Mouse (Mus musculus) forebrain, embryonic 11.5 days (tissue): ENCODE data around the gene Slc16a12. TPM values are rescaled to one million over a fixed set of nuclear protein-coding genes. Genes with fewer than 3 reads are reported as not detected.

Experiments
- ATAC-seq: fragments of 200-750 bp; cut with Nextera tagmentation; replicated peaks from 2 replicates; pipeline ENCODE4 v1.8.0; 2017; ENCODE audit warnings: moderate TSS enrichment; ENCODE audit not compliant: low FRiP score
- DNase-seq: peaks from one replicate; pipeline ENCODE4 v3.0.0-alpha.2; 2017; ENCODE audit warnings: low spot score
- H3K27ac ChIP-seq: fragments of 300-500 bp; sonication (generic); 2 replicates; pipeline ENCODE4 v1.5.1; 2014; ENCODE audit warnings: low read depth, low read length
- H3K27me3 ChIP-seq: fragments of 300-500 bp; sonication (generic); 2 replicates; pipeline ENCODE4 v1.6.1; 2014; ENCODE audit warnings: mild to moderate bottlenecking, low read length, mixed read lengths; ENCODE audit not compliant: control insufficient read depth, insufficient read depth
- H3K36me3 ChIP-seq: fragments of 300-500 bp; sonication (generic); 2 replicates; pipeline ENCODE4 v1.6.1; 2014; ENCODE audit warnings: mild to moderate bottlenecking, low read length, moderate library complexity, mixed read lengths; ENCODE audit not compliant: control insufficient read depth, insufficient read depth
- H3K4me1 ChIP-seq: fragments of 300-500 bp; sonication (generic); replicated peaks from 2 replicates; pipeline ENCODE4 v1.6.1; 2014; ENCODE audit warnings: low read length, mixed read lengths; ENCODE audit not compliant: control insufficient read depth, insufficient read depth
- H3K4me2 ChIP-seq: fragments of 300-500 bp; sonication (generic); 2 replicates; pipeline ENCODE4 v1.6.1; 2014; ENCODE audit warnings: low read depth, mild to moderate bottlenecking, low read length, moderate library complexity, mixed read lengths; ENCODE audit not compliant: severe bottlenecking
- H3K4me3 ChIP-seq: fragments of 300-500 bp; sonication (generic); 2 replicates; pipeline ENCODE4 v1.5.1; 2014; ENCODE audit warnings: low read depth, low read length
- H3K9ac ChIP-seq: fragments of 300-500 bp; sonication (generic); 2 replicates; pipeline ENCODE4 v1.6.1; 2014; ENCODE audit warnings: low read length
- H3K9me3 ChIP-seq: fragments of 300-500 bp; sonication (generic); 2 replicates; pipeline ENCODE4 v1.6.1; 2016; ENCODE audit warnings: low read length, mixed read lengths; ENCODE audit not compliant: control insufficient read depth
- WGBS: fragments of 180-500 bp; shearing (Covaris S2); extraction: QIAGEN DNeasy Blood & Tissue Kit; methylation state at CpG from one replicate; pipeline ENCODE4 v1.1.7; 2014; 5-methylcytosine and 5-hydroxymethylcytosine counted together
- polyA plus RNA-seq: library from polyadenylated mRNA; unstranded; fragments of >200 nt; fragmentation: Nextera tagmentation; extraction: Ambion mirVana; gene quantifications from 2 replicates; pipeline ENCODE4 v1.2.1, GENCODE M21; 2014

Slc16a12 gene
- polyA plus RNA-seq, 1 experiment from 2014 or later = 1.3 TPM

- no peak overlapping the region for H3K9ac ChIP-seq
- WGBS = 86% methylated on average over 2 of the region's 2 CpGs
Observed at GRCm38 (mm10) chr19:34707571-34707970, 39.5 kb downstream of the Slc16a12 start.

GRCm38 (mm10) chr19:34706261-34706660 is 40.8 kb downstream of the Slc16a12 start:
- no peaks in the 10 kb centered on the region for H3K4me1 ChIP-seq
- H3K27ac ChIP-seq = no peak overlapping the region
- no peak overlapping the region for H3K4me3 ChIP-seq
- H3K4me2 ChIP-seq = no peak overlapping the region
- DNase-seq (no peak), ATAC-seq (no peak)
- 70% methylated on average over 6 of the region's 6 CpGs for WGBS
- no peaks in the 10 kb centered on the region for H3K27me3 ChIP-seq
- H3K36me3 ChIP-seq = no peaks in the 10 kb centered on the region
- no peaks in the 10 kb centered on the region for H3K9me3 ChIP-seq
- no peak overlapping the region for H3K9ac ChIP-seq

More at GRCm38 (mm10) chr19:34707571-34707970, 39.5 kb downstream of the Slc16a12 start:
- Histone ChIP-seq H3K27ac (no peak overlapping the region), H3K4me2 (no peak overlapping the region), H3K9me3 (no peaks in the 10 kb centered on the region), H3K4me1 (no peaks in the 10 kb centered on the region), H3K4me3 (no peak overlapping the region), H3K27me3 (no peaks in the 10 kb centered on the region), H3K36me3 (no peaks in the 10 kb centered on the region)
- ATAC-seq (no peak), DNase-seq (no peak)

GRCm38 (mm10) chr19:34705141-34705540 is 41.9 kb downstream of the Slc16a12 start:
- no peak for ATAC-seq
- H3K4me1 ChIP-seq = no peaks in the 10 kb centered on the region
- WGBS = 90% methylated on average over 1 of the region's 1 CpGs

GRCm38 (mm10) chr19:34699300-34699699 is 47.8 kb downstream of the Slc16a12 start:
- WGBS = 68% methylated on average over 2 of the region's 2 CpGs
- ATAC-seq (no peak), DNase-seq (no peak)
- H3K9me3 ChIP-seq = no peaks in the 10 kb centered on the region
- H3K9ac ChIP-seq = no peak overlapping the region
- H3K27ac ChIP-seq = no peak overlapping the region
- H3K4me2 ChIP-seq = no peak overlapping the region
- no peaks in the 10 kb centered on the region for H3K36me3 ChIP-seq
- no peak overlapping the region for H3K4me3 ChIP-seq
- H3K27me3 ChIP-seq = no peaks in the 10 kb centered on the region
- no peaks in the 10 kb centered on the region for H3K4me1 ChIP-seq

More at GRCm38 (mm10) chr19:34705141-34705540, 41.9 kb downstream of the Slc16a12 start:
- no peaks in the 10 kb centered on the region for H3K27me3 ChIP-seq
- H3K36me3 ChIP-seq = no peaks in the 10 kb centered on the region
- no peak overlapping the region for H3K4me3 ChIP-seq
- H3K9me3 ChIP-seq = no peaks in the 10 kb centered on the region
- H3K4me2 ChIP-seq = no peak overlapping the region
- no peak for DNase-seq
- H3K9ac ChIP-seq = no peak overlapping the region
- no peak overlapping the region for H3K27ac ChIP-seq

GRCm38 (mm10) chr19:34698852-34699251 is 48.2 kb downstream of the Slc16a12 start:
- Histone ChIP-seq H3K27me3 (no peaks in the 10 kb centered on the region), H3K9ac (no peak overlapping the region), H3K27ac (no peak overlapping the region), H3K4me1 (no peaks in the 10 kb centered on the region), H3K4me3 (no peak overlapping the region), H3K36me3 (no peaks in the 10 kb centered on the region), H3K4me2 (no peak overlapping the region), H3K9me3 (no peaks in the 10 kb centered on the region)
- 65% methylated on average over 1 of the region's 1 CpGs for WGBS
- DNase-seq (no peak), ATAC-seq (no peak)

- no peak for ATAC-seq
- Histone ChIP-seq H3K4me3 (no peak overlapping the region), H3K4me2 (no peak overlapping the region), H3K27ac (no peak overlapping the region), H3K9ac (no peak overlapping the region), H3K9me3 (no peaks in the 10 kb centered on the region), H3K36me3 (no peaks in the 10 kb centered on the region), H3K27me3 (no peaks in the 10 kb centered on the region), H3K4me1 (no peaks in the 10 kb centered on the region)
- WGBS = 86% methylated on average over 3 of the region's 3 CpGs
- DNase-seq = no peak
Observed at GRCm38 (mm10) chr19:34698432-34698831, 48.7 kb downstream of the Slc16a12 start.

GRCm38 (mm10) chr19:34697461-34697860 is 49.6 kb downstream of the Slc16a12 start:
- H3K9ac ChIP-seq = no peak overlapping the region
- no peaks in the 10 kb centered on the region for H3K4me1 ChIP-seq
- 69% methylated on average over 2 of the region's 2 CpGs for WGBS
- H3K4me3 ChIP-seq = no peak overlapping the region
- H3K36me3 ChIP-seq = no peaks in the 10 kb centered on the region
- H3K27ac ChIP-seq = no peak overlapping the region
- H3K9me3 ChIP-seq = no peaks in the 10 kb centered on the region
- no peaks in the 10 kb centered on the region for H3K27me3 ChIP-seq
- no peak overlapping the region for H3K4me2 ChIP-seq
- DNase-seq = no peak
- no peak for ATAC-seq

- no peak for ATAC-seq
- Histone ChIP-seq H3K4me3 (no peak overlapping the region), H3K9ac (no peak overlapping the region), H3K4me1 (no peaks in the 10 kb centered on the region), H3K36me3 (no peaks in the 10 kb centered on the region), H3K9me3 (no peaks in the 10 kb centered on the region), H3K27ac (no peak overlapping the region), H3K27me3 (no peaks in the 10 kb centered on the region), H3K4me2 (no peak overlapping the region)
- no peak for DNase-seq
- WGBS = 91% methylated on average over 8 of the region's 8 CpGs
Observed at GRCm38 (mm10) chr19:34696352-34696986, 50.6 kb downstream of the Slc16a12 start.

- Histone ChIP-seq H3K27me3 (no peaks in the 10 kb centered on the region), H3K9me3 (no peaks in the 10 kb centered on the region), H3K4me3 (no peak overlapping the region), H3K9ac (no peak overlapping the region), H3K27ac (no peak overlapping the region), H3K4me1 (no peaks in the 10 kb centered on the region), H3K4me2 (no peak overlapping the region), H3K36me3 (no peaks in the 10 kb centered on the region)
- ATAC-seq (no peak), DNase-seq (no peak)
- WGBS = 86% methylated on average over 6 of the region's 6 CpGs
Observed at GRCm38 (mm10) chr19:34691402-34691801, 55.7 kb downstream of the Slc16a12 start.
